Mouse (Mus musculus): ENCODE results near the gene Hdlbp.
A peak's percentile ranks its signal among the peaks of the same experiment; 100 is the strongest.
"Not testable (repeated sequence)": the region's sequence is repeated elsewhere in the genome, so short reads cannot be mapped to it uniquely, and the experiment has no call there.

Gene Hdlbp

DNA sequence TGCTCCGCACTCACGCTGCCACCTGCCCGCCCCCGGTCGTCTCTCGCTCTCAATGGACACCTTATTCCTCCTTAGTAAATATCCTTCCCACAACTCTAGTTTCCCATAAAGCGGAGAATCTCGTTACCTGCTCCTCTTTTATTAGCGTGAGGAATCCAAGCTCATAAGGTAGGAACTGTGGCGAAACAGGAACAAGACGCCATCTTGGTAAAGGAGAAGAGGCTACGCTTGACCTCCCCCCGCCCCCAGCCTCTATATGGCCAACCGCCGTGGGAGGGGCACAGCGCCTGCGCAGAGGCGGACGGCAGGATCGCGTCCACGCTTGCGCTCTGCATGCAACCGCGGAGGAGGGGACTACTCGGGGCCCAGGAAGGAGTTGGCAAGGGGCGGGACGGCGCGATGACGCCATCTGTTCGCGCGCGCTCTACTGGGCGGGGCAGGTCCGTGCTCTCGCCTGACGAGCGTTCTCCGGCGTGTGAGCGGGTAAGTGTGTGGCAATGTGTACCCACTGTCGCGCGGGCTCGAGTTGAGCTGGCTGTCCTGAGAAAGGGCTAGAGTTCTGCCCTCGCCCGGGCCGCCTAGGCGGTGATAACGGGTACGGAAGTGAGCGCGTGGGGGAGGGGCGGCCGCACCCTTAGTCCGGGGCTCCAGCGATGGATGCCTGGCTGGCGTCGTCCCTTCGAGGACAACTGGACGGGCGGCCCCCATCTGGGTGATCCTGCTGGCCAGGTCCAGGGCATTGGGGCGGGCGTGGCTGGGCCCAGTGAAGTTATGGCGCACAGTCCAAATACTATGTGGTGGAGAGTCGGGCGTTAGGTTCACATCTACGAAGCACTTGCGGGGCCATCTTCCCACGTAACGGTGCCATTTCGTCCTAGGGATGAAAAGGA is at the start of gene Hdlbp:
TSS of gene Hdlbp (minus strand) at position 230 of the 890 bp plus-strand sequence.
- DNase-seq (ENCODE audit: low spot score), result peak; percentile 97

DNA sequence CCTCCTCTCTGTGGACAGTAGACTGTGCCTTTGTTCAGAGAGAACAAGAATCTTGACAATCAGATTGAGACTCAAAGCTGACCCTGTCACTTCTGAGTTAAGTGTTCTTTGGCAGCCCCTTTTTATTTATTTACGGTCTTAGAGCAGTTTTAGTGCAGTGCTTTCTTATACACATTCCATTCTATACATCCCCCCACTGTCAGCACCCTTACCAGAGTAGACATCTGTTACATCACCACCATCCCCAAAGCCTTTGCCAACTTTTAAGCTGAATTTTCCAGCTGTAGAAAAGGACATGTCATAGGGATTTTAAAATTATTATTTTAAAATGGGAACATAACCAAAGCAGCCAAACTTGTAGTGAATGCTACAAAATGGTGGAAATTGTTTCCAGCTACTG is 43.7 kb upstream of the Hdlbp start:
- no peak for DNase-seq (ENCODE audit: low spot score)

DNA sequence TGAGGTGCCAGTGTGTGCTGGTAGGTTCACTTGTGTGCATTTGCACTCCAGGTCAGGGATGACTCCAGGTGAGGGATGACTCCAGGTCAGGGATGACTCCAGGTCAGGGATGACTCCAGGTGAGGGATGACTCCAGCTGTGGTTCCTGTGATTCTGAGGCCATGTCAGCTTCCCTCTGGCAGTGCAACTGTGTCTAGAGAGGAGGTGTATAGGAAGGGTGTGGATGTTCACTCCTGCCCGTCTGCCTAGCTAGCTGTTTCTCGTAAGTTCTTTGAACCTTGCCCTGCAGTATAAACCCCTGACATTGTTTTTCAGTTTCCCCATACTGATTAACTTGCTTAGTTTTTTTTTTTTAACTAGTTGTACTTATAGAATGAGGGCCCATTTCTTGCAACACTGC is 42.9 kb upstream of the Hdlbp start:
- no peak for DNase-seq (ENCODE audit: low spot score)

DNA sequence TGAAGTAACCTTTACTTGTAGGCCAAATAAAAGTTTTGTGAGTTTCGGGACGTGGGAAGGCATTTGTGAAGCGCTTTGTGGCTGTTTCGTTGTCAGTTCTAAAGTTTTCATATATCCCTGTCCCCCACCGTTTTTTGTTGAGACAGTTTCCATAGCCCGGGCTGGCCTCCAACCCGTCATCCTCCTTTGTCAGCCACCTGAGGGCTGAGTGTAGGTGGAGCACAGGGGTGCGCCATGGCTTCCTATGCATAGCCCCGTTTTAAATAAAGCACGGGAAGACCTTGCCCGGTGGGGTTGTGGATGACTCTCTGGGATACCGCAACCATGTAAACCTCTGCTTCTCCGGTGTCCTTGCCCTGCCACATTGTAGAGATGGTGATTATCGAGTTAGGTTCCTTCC is 34.6 kb upstream of the Hdlbp start:
- no peak for DNase-seq (ENCODE audit: low spot score)

DNA sequence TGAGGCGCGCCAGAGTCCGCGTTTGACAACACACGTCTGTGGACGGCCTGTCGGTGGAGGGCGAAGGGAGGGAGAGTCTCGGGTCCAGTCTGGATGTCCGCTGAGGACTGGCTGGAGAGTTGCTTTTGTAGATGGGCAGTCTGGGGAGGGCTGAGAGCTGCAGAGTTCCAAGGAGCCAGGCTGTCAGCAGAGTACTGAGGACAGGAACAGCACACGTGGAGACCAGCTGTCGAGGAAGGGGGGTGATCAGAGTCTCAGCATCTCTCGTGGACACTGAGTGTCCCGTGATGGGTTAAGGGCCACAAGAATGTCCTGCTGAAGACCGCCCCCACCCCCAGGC is 33.7 kb upstream of the Hdlbp start:
- DNase-seq (ENCODE audit: low spot score), result no peak

DNA sequence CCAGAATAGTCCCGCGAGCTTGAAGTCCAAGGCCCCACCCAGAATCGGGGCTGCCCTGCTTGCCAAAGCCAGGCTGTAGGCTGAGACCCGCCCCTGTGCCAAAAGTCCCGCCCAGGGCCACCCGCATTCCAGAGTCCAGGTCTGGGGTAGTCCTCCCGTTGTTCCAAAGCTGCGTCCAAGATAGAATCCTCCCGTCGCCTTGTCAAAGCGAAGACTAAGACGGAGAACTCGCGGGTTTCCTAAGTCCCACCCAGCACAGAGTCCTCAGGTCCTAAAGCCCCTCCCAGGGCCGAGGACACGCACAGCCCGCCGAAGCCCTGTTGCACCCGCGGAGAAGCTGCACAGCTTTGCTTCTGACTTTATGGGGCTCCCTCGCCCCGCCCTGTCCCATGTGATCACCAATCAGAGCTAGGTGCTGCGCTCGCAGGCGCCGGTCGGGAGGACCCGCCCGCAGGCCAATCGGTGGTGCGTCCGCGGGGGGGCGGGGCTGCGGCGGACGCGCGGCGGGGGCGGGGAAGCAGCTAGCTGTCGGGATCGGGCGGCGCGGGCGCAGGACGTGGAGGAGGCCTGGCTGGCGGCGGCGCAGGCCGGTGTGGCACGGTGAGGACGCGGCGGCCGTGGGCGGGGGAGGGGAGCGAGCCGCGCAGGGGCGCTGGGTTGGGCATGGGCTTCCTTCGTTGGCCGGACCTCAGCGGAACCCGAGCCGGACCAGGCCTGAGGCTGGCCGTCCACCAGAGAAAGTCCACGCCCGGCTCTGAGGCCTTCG is 33.2 kb upstream of the Hdlbp start, which contains the start of gene Farp2:
TSS of gene Farp2 (plus strand) at position 495 of the 766 bp plus-strand sequence.
- peak; percentile 78 for DNase-seq (ENCODE audit: low spot score)

DNA sequence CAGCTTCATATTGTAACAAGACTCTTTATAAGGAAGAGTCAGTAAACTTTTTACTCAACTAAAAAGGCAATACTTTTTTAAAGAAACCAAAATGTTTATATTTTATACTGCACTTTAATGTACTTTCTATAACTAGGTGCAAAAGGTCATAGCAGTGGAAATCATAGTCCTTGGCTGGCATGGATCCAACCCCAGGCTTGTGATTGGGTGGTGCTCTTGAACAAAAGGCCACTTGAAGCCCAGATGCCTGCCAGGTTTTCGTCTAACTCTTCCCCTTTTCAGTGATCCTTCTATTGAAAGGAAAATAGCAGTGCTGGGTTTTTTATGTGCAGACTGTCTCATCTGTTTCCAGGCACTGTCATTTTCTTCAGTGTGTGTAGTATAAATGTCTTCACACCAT is 30.0 kb upstream of the Hdlbp start:
- not testable (repeated sequence) for DNase-seq (ENCODE audit: low spot score)

DNA sequence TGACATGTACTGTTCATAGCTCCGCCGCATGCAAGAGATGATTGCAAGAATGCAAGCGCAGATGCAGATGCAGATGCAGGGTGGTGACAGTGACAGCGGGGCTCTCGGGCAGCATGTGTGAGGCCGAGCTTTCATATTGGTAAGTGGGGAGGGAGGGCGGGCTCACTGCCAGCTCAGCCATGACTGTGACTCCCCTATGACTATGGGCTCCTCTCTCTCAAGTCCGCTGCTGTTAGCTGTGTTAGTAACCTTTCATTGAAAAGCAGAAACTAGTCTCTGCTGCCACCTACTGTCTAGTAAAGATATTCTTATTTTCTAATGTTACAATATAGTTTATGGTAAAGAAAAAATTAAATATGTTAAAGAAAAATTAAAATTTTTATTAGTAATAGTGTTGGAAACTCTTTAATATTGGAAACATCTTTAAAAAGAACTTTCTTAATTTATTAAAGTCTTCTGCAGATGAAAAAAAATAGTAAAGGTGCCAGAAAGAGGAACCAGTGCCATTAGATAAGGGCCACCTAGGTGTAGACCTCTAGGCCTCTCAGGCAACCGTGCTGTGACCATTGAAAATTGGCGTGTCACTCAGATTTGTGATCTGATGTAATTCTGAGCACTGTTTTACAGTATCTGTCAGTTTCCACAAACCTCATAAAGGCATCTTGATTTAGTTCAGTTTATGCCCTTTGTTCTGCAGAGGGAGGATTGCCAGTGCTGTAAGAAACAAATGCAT is 28.5 kb upstream of the Hdlbp start:
- no peak for DNase-seq (ENCODE audit: low spot score)

DNA sequence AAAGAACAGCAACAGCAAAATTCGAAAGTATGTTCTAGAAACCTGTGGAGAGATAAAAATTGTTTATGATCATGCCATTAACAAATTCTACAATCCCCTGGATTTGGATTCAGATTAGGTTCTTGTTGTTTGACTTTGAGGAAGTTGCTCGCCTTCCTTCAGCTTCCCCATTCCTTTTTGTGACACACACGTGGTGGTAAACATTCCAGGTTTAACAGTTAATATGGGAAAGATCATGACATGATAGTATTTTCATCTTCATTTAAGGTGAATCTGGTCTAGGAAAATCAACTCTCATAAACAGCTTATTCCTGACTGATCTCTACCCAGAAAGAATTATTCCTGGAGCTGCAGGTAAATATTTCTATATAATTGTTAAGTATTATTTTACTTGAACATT is 16.7 kb upstream of the Hdlbp start:
- DNase-seq (ENCODE audit: low spot score), result no peak

DNA sequence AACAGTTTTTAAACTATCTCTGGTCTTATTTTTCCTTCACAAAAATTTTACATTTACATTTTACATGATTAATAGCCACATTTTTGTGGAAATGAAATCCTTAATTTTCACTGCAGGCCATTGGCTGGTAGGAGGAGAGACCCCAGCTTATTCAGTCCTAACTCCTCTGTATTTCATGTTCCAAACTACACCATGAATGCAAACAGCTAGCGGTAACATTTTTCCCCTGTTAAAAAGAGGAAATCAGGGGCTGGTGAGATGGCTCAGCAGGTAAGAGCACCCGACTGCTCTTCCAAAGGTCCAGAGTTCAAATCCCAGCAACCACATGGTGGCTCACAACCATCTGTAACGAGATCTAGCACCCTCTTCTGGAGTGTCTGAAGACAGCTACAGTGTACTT is 7.7 kb upstream of the Hdlbp start:
- not testable (repeated sequence) for DNase-seq (ENCODE audit: low spot score)

DNA sequence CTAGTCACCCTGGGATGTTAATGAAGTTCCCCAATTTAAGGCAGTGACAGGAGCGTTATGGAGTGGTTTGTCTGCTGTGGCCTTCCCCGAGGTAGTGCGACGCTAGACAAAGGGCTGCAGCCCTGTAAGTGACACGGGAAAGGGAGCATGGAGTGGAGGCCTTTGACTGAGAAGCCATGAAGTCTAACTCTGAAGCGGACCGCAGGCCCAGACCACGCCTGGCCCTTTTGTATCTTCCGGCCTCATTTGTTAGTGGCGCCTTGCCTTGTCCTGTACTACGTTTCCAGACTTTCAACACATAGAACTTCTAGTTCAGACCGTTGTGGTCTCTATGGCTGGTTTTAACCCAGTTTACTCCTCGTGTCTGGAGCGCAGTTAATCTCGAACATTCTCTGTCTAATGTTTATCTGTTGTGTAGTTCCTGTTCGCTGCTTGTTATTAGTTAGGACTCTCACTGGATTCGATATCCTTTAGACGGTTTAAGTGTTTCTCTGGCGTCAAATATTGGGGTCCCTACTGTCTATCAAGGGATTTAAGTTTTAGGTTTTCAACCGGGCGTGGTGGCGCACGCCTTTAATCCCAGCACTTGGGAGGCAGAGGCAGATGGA is 965 bp upstream of the Hdlbp start:
- DNase-seq (ENCODE audit: low spot score), result no peak

DNA sequence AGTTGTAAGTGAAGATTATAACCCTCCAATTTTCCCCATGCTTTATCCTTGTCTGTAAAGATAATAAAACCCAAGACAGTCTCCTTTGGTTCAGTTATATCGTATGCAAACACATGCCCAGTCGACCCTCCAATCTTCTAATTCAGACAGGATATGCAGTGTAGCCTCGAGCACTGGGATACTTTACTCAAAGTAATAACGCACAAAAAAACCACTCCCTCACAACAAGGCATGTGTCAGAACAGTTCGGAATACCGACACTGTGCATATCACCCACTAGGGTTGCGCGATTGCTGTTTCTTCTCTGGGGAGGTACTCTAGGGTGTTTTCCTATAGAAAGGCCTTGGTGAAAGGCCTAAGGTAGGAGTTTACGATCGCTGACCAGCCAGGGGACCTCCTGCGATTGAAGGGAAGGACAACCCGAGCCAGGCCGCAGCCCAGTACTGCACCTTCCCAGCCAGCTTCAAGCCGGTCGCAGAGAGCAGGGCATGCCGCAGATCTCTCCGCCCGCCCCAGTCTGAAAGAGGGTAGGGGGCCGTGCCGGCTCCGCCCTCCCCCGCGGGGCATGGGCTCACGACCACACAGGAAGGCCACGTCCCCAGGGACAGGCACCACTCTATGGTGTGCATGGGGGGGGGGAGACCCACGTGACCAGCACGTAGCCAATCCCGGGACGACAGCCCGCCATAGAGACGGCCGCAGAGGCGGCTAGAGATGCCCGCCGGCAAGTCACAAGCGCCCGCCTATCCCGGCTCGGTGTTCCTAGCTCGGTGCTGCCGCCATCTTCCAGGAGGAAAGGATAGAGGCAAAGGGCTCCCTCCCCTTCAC is 643 bp downstream of the Hdlbp start:
- DNase-seq (ENCODE audit: low spot score), result peak; percentile 93

DNA sequence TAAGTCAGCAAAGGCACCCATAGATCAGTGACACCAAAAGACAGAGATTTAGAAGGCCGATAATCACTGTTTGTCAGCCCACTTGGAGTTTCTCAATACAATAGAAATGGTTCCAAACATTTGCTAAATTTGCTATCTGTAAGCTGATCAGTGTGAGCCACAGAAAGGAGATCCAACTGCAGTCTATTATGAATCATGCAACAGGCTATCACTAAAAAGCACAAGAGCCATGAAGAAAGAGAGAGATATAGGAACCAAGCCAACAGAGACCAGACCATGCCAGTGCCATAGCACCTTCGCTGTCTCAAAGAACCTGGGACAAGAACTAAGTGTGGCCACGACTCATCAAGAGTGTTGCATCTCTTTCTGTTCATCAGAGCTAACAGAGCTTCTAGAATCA is 2.9 kb downstream of the Hdlbp start:
- DNase-seq (ENCODE audit: low spot score), result no peak

DNA sequence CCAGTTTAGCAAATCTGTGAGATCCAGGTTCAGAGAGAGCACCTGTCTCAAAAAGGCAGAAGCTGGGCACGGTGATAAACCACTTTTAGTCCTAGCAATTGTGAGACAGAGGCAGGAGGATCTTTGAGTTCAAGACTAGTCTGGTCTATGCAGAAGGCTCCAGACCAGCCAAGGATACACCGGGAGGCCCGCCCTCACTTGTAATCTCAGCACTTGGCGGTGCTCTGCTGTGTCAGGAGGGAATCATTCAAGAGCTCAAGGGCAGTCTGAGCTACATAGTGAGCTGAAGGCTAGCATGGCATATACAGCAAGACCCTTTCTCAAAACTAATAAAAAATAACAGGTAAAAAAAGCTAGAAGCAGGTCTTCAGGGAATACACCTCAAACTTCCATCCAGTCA is 10.0 kb downstream of the Hdlbp start:
- no peak for DNase-seq (ENCODE audit: low spot score)

DNA sequence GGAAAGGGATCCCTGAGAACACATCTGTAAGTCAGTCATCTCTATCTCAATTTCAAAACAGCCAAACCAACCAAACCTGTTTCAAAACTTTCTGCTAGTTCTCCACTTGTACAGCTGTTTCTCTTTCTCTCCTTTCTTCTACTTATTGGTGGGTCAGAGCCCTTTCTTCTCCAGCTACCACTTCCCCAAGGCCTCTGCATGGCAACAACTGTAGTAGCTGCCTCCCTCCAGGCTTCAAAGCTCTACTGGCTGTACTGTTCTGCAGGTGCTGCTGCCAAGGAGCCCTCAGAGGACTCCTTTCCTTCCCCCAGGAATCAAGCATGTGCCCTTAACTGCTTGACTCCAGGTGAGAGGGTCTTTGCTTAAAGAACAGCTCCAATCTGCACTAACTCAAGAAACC is 12.9 kb downstream of the Hdlbp start:
- DNase-seq (ENCODE audit: low spot score), result no peak

DNA sequence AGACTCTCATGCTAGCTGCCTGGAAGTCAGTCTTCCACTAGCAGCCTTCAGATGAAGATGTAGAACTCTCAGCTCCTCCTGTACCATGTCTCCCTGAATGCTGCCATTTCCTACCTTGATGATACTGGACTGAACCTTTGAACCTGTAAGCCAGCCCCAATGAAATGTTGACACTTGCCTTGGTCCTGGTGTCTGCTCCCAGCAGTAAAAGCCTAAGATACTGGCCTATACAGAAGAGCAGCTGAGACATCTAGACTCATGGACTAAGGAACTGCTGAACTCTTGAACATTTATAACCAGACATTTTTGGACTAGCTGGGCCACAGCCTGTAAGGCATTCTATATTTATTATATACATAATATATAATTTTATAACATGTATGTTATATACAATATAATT is 13.5 kb downstream of the Hdlbp start:
- DNase-seq (ENCODE audit: low spot score), result no peak

DNA sequence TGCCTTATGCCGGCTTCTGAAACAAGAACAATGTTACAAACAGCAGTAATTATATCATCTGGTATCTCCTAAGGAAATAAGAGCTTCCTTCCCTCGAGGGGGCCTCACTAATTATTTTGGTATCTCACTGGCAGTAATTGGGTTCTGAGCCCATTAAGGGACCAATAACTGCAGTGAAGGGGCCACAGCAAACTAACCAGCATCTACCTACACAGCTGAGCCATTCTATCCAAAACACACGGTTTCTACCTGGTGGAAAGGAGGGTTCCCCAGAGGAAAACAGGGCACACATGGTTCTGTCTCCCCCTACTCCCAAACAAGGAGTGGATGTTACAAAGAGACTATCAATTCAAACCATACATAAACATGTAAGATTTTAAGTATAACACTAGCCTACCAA is 19.5 kb downstream of the Hdlbp start:
- no peak for DNase-seq (ENCODE audit: low spot score)

DNA sequence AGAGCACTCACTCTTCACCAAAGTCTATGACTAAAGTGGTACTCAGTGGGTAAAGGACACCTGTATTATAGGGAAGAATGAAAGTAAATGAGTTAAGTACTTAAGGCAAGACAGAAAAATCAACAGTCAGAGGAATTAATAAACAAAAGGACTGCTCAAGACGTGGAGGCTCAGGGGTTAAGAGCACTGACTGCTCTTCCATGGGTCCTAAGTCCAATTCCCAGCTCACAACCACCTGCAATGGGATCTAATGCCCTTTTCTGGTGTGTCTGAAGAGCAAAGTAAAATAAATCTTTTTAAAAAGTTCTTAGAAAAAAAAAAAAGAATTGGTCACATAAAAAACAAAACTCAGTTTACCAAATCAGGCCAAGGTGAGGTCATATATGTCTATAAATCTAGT is 20.3 kb downstream of the Hdlbp start:
- DNase-seq (ENCODE audit: low spot score), result no peak

DNA sequence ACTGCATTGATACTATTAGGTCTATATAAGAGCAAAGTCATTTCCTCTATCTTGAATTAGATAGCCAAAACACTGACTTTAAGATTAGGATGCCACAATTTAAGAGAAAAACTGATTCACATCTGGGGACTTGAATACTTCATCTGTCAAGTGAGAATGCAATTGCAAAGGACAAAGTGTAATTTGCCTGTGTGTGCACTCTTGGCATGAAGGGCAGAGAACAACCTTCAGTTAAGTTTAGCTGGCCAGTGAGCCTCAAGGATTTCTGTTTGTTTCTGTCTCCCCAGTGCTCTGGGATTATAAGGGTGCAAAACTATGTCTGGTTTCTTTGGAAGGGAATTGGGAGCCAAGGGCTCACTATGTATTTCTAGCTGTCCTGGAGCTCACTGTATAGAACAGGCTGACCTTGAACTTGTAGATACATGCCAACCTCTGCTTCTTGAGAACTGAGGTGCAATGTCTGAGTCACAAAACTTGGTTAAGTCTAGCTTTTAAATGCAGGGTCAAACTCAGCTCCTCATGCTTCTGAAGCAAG is 24.8 kb downstream of the Hdlbp start:
- no peak for DNase-seq (ENCODE audit: low spot score)

DNA sequence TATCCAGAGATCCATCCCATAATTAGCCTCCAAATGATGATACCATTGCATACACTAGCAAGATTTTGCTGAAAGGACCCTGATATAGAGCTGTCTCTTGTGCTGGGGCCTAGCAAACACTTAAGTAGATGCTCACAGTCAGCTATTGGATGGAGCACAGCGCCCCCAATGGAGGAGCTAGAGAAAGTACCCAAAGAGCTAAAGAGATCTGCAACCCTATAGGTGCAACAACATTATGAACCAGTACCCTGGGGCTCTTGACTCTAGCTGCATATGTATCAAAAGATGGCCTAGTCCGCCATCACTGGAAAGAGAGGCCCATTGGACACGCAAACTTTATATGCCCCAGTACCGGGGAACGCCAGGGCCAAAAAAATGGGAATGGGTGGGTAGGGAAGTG is 28.5 kb downstream of the Hdlbp start:
- DNase-seq (ENCODE audit: low spot score), result not testable (repeated sequence)

DNA sequence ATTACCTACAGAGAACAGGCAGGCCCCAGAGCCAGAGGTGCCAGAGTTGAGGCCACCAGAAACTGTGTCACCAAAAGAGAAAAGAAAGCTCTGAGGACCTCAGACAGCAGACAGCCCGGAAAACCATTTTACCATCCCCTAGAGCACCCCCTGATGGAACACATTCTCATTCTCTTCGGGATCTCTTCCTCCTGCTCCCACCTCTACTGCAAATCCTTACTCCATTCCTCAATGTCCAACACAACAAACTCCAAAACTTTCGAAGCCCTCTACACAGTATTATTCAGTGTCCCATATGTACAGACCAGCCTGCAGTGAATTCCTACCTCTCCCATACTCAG is 32.8 kb downstream of the Hdlbp start:
- no peak for DNase-seq (ENCODE audit: low spot score)
